Mouse (Mus musculus) heart, adult 2 months (tissue): ENCODE measurements at regions not wholly inside any gene's neighbourhood (a gene's known extent, or its start where the extent isn't known, plus 50 kb on each side); places are given as distances from the start of the nearest gene placed in this dataset.
A peak's percentile ranks its signal among the peaks of the same experiment; 100 is the strongest.

Source experiments
- CTCF ChIP-seq: fragments of 200-600 bp; IDR thresholded peaks from 2 replicates; pipeline ENCODE4 v1.8.1; 2022; ENCODE audit warnings: antibody characterized with exemption, mild to moderate bottlenecking, moderate library complexity
- EP300 ChIP-seq: fragments of 200-500 bp; IDR thresholded peaks from 2 replicates; pipeline ENCODE4 v1.6.1; 2011; ENCODE audit warnings: low read depth, low read length, control low read depth; ENCODE audit not compliant: insufficient read depth
- POLR2A ChIP-seq: fragments of 200-500 bp; IDR thresholded peaks from 2 replicates; pipeline ENCODE4 v1.6.1; 2011; ENCODE audit warnings: mild to moderate bottlenecking, low read depth, low read length, control low read depth; ENCODE audit not compliant: insufficient read depth

GRCm38 (mm10) chr19:60073328-60073727 lies 129.9 kb upstream of the Rab11fip2 start:
- TF ChIP-seq CTCF (no peak), EP300 (0 out of 2 replicates have a peak, but pooled peaks have one; percentile 51), POLR2A (no peak)
